Mouse (Mus musculus): ENCODE measurements around the gene Ryr3. TPM values are rescaled to one million over a fixed set of nuclear protein-coding genes. Genes with fewer than 3 reads are reported as not detected.
A peak's percentile ranks its signal among the peaks of the same experiment; 100 is the strongest.

Gene Ryr3
- polyA plus RNA-seq, 2 experiments = under 0.01 TPM; not detected in 1

DNA sequence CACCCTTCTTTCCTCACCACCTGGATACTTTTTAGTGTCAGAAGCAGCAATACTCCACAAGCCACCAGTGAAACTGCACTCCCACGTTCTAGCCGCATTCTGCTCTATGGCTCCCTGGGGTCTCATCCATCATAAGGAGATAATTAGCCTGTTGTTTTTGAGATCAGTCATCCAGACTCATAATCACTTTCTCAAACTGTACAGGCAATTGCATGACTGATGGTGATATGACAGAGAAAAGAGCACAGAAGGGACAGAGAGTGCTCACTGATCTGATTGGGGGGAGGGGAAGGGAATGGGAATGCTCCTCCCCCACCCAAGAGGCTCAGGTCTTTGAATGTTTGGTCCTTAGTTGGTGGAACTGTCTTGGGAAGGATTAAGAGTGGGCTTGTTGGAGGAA lies 397.8 kb downstream of the Ryr3 start:
- Histone ChIP-seq H3K27ac (no peak overlapping the region), H3K4me1 (replicated peaks; ENCODE audit: control insufficient read depth in 2 of 2, insufficient read depth in 2 of 2, low read length in 1 of 2) (no peaks in the 10 kb centered on the region), H3K4me2 (ENCODE audit: low read depth) (no peak overlapping the region), H3K27me3 (ENCODE audit: control insufficient read depth, insufficient read depth, low read length) (no peaks in the 10 kb centered on the region), H3K36me3 (replicated peaks; ENCODE audit: control insufficient read depth, insufficient read depth, low read depth) (no peaks in the 10 kb centered on the region), H3K4me3 (ENCODE audit: insufficient read depth in 1 of 2, low read depth in 2 of 2, low read length in 2 of 2) (no peak overlapping the region), H3K9me3 (ENCODE audit: control insufficient read depth, low read length) (no peaks in the 10 kb centered on the region), H3K9ac (replicated peaks) (no peak overlapping the region)
- no peak for ATAC-seq (ENCODE audit: insufficient read depth)
- TF ChIP-seq CTCF (IDR thresholded peaks at IDR 0.05; ENCODE audit: low read depth) (no peak), EP300 (IDR thresholded peaks at IDR 0.05; ENCODE audit: low read depth) (no peak)
- no peak for DNase-seq (ENCODE audit: low read depth in 3 of 3, low spot score in 3 of 3)
- WGBS (ENCODE audit: insufficient replicate concordance) = 70% methylated on average over 2 of the region's 2 CpGs

DNA sequence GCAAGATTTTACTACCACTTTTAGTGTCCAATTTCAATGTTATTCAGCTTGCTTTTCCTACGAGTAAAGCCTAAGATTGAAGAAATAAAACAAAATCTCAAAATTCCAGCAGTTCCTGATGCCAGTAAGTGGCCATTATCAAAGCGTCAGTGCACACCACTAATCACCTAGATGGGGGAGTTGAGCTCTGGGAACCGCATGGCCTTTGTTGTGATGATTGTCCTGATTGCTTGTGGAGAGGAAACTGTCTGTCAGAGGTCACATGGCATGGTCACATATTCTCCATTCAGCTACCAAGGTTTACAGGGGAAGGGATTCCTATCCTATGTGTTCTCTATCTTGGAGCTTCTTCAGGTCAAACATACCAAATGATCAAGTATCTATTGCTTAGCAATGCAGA lies 399.9 kb downstream of the Ryr3 start:
- Histone ChIP-seq H3K4me3 (ENCODE audit: insufficient read depth in 1 of 2, low read depth in 2 of 2, low read length in 2 of 2) (no peak overlapping the region), H3K36me3 (replicated peaks; ENCODE audit: control insufficient read depth, insufficient read depth, low read depth) (no peaks in the 10 kb centered on the region), H3K4me1 (replicated peaks; ENCODE audit: control insufficient read depth in 2 of 2, insufficient read depth in 2 of 2, low read length in 1 of 2) (no peaks in the 10 kb centered on the region), H3K27ac (no peak overlapping the region), H3K4me2 (ENCODE audit: low read depth) (no peak overlapping the region), H3K9ac (replicated peaks) (no peak overlapping the region), H3K9me3 (ENCODE audit: control insufficient read depth, low read length) (no peaks in the 10 kb centered on the region), H3K27me3 (ENCODE audit: control insufficient read depth, insufficient read depth, low read length) (no peaks in the 10 kb centered on the region)
- ATAC-seq (ENCODE audit: insufficient read depth) (no peak), DNase-seq (ENCODE audit: low read depth in 3 of 3, low spot score in 3 of 3) (no peak)
- 36% methylated on average over 3 of the region's 3 CpGs for WGBS (ENCODE audit: insufficient replicate concordance)
- no peak for TF ChIP-seq EP300 (IDR thresholded peaks at IDR 0.05; ENCODE audit: low read depth)
- TF ChIP-seq CTCF (IDR thresholded peaks at IDR 0.05; ENCODE audit: low read depth) = no peak

DNA sequence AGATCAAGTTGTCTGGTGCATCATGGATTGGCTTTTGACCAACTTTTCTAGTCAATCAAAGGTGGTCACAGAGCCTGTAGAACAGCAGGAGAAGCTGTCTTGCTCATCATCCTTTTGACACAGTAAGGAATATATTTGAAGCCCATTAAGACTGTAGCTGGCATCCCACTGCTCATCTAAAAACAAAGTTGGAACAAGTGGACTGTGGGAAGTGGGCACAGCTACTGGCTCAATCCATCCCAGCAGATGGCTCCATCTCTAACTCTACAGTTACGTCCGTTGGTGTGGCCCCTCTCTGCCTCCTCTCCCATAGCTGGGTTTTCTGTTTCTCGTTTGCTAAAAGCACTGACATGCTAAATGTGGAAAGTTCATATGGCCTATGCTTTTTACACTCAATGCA lies 400.9 kb downstream of the Ryr3 start:
- H3K27me3 ChIP-seq (ENCODE audit: control insufficient read depth, insufficient read depth, low read length) = no peaks in the 10 kb centered on the region
- no peaks in the 10 kb centered on the region for H3K4me1 ChIP-seq (replicated peaks; ENCODE audit: control insufficient read depth in 2 of 2, insufficient read depth in 2 of 2, low read length in 1 of 2)
- no peak overlapping the region for H3K4me2 ChIP-seq (ENCODE audit: low read depth)
- TF ChIP-seq CTCF (IDR thresholded peaks at IDR 0.05; ENCODE audit: low read depth) (no peak), EP300 (IDR thresholded peaks at IDR 0.05; ENCODE audit: low read depth) (no peak)
- DNase-seq (ENCODE audit: low read depth in 3 of 3, low spot score in 3 of 3) (no peak), ATAC-seq (ENCODE audit: insufficient read depth) (no peak)
- WGBS (ENCODE audit: insufficient replicate concordance) = 53% methylated on average over 3 of the region's 3 CpGs
- H3K9me3 ChIP-seq (ENCODE audit: control insufficient read depth, low read length) = no peaks in the 10 kb centered on the region
- H3K36me3 ChIP-seq (replicated peaks; ENCODE audit: control insufficient read depth, insufficient read depth, low read depth) = no peaks in the 10 kb centered on the region
- H3K9ac ChIP-seq (replicated peaks) = no peak overlapping the region
- no peak overlapping the region for H3K4me3 ChIP-seq (ENCODE audit: insufficient read depth in 1 of 2, low read depth in 2 of 2, low read length in 2 of 2)
- H3K27ac ChIP-seq = no peak overlapping the region

DNA sequence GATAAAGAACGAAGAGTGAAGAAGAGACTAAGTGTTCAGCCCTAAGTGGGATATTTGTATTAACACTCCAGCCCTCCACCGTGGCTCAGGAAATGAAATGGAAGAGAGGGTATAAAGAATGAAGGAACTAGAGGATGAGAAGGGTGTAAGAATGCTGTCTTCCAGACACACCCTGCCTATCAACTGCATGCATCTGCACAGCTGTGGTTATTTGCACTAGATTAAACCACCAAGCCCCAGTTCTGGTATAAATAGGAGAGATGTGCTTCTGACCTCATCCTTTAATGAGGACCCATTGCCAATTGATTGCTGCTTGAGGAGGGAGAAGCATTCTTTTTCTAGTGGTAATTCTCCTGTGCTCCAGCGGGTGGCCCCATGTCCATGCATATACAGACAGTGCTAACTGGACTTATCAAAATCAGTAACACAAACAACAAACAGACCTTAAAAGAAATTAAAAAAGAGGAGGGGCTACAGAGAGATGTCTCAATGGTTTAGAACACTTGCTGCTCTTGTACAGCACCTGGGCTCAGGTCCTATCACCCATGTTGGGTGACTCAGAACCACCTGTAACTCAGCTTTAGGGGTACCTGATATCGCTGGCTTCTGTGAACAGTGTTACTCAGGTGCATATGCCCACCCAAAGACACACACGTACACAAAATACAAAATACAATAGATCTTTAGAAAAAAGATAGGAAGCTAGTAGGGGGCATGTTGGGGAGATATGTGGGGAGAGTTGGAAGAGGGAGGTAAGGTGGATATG lies 404.1 kb downstream of the Ryr3 start:
- H3K9me3 ChIP-seq (ENCODE audit: control insufficient read depth, low read length) = no peaks in the 10 kb centered on the region
- no peaks in the 10 kb centered on the region for H3K36me3 ChIP-seq (replicated peaks; ENCODE audit: control insufficient read depth, insufficient read depth, low read depth)
- H3K27me3 ChIP-seq (ENCODE audit: control insufficient read depth, insufficient read depth, low read length) = no peaks in the 10 kb centered on the region
- 48% methylated on average over 5 of the region's 5 CpGs for WGBS (ENCODE audit: insufficient replicate concordance)
- no peak overlapping the region for H3K4me2 ChIP-seq (ENCODE audit: low read depth)
- ATAC-seq (ENCODE audit: insufficient read depth) = peak; percentile 39; the same call in 1 of the 2 replicates
- peak in 1 of 3 experiments; percentile 2 for DNase-seq (ENCODE audit: low read depth in 3 of 3, low spot score in 3 of 3)
- no peaks in the 10 kb centered on the region for H3K4me1 ChIP-seq (replicated peaks; ENCODE audit: control insufficient read depth in 2 of 2, insufficient read depth in 2 of 2, low read length in 1 of 2)
- TF ChIP-seq EP300 (IDR thresholded peaks at IDR 0.05; ENCODE audit: low read depth) (no peak), CTCF (IDR thresholded peaks at IDR 0.05; ENCODE audit: low read depth) (no peak)
- H3K9ac ChIP-seq (replicated peaks) = no peak overlapping the region
- no peak overlapping the region for H3K4me3 ChIP-seq (ENCODE audit: insufficient read depth in 1 of 2, low read depth in 2 of 2, low read length in 2 of 2)
- H3K27ac ChIP-seq = no peak overlapping the region

DNA sequence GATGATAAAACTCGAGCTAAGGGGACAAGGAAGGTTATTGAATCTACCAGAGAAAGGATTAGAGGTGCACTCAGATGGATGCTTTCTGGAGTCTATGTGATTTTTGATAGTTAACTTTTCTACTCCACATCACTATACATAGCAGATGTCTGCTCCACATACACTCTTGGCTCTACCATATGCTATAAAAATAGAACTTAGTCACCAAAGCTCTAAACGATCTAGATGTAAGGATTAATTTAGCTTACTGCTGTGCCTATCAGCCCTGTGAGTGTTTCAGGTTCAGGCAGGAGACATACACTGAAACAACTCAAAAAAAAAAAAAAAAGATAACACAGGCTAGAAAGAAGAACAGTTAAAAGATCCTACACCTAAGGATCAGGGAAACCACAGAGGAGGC lies 410.9 kb downstream of the Ryr3 start:
- no peak overlapping the region for H3K4me2 ChIP-seq (ENCODE audit: low read depth)
- H3K9me3 ChIP-seq (ENCODE audit: control insufficient read depth, low read length) = no peaks in the 10 kb centered on the region
- H3K4me1 ChIP-seq (replicated peaks; ENCODE audit: control insufficient read depth in 2 of 2, insufficient read depth in 2 of 2, low read length in 1 of 2) = no peaks in the 10 kb centered on the region
- H3K4me3 ChIP-seq (ENCODE audit: insufficient read depth in 1 of 2, low read depth in 2 of 2, low read length in 2 of 2) = no peak overlapping the region
- TF ChIP-seq EP300 (IDR thresholded peaks at IDR 0.05; ENCODE audit: low read depth) = no peak
- TF ChIP-seq CTCF (IDR thresholded peaks at IDR 0.05; ENCODE audit: low read depth) = no peak
- ATAC-seq (ENCODE audit: insufficient read depth) (no peak), DNase-seq (ENCODE audit: low read depth in 3 of 3, low spot score in 3 of 3) (no peak)
- 25% methylated on average over 2 of the region's 2 CpGs for WGBS (ENCODE audit: insufficient replicate concordance)
- no peaks in the 10 kb centered on the region for H3K27me3 ChIP-seq (ENCODE audit: control insufficient read depth, insufficient read depth, low read length)
- H3K36me3 ChIP-seq (replicated peaks; ENCODE audit: control insufficient read depth, insufficient read depth, low read depth) = no peaks in the 10 kb centered on the region
- H3K9ac ChIP-seq (replicated peaks) = no peak overlapping the region
- no peak overlapping the region for H3K27ac ChIP-seq
